Mouse (Mus musculus) olfactory bulb, adult 2 months (tissue): ENCODE results near the gene Calhm6.

ENCODE experiments used
- CTCF ChIP-seq: fragments of 200-500 bp; IDR thresholded peaks from 2 replicates; pipeline ENCODE4 v1.5.1; 2012; ENCODE audit warnings: low read depth, mild to moderate bottlenecking, low read length, moderate library complexity; ENCODE audit not compliant: insufficient read depth
- POLR2A ChIP-seq: fragments of 200-500 bp; IDR thresholded peaks from 2 replicates; pipeline ENCODE4 v1.6.1; 2012; ENCODE audit warnings: mild to moderate bottlenecking, low read depth, low read length, moderate library complexity; ENCODE audit not compliant: insufficient read depth

DNA sequence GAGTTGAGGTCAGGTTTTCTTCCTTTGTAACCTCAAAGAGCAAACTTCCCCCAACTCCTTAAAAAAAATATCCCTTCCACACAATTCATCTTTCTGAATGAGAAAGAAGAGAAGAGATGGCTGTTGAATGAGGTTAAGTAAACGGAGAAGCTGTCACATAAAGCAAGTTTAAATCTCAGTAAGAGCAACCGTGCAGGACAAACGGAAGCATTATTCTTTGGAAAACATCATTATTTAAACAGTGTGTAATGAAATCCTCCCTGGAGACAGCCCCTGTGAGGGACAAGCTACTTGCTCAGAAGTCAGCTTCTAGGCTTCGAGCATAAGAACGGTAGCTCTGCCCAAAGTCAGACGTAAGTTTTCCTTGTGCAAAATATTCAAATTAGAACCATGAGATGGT is 22.7 kb upstream of the Calhm6 start:
- TF ChIP-seq POLR2A, result no peak
- TF ChIP-seq CTCF, result no peak
